Mouse (Mus musculus): Measurements from ENCODE around the gene Kdelc2. TPM values are rescaled to one million over a fixed set of nuclear protein-coding genes. Genes with fewer than 3 reads are reported as not detected.

The Kdelc2 gene
- total RNA-seq (2023; ENCODE audit: inconsistent age) = 0.42 to 4.1 TPM (median 1.6 TPM) in 4 replicates

GRCm38 (mm10) chr9:53383951-53384866, at the start of gene Kdelc2:
Kdelc2 (plus strand) TSS chr9:53384025.

GRCm38 (mm10) chr9:53402291-53402711, 18.5 kb downstream of the Kdelc2 start, which contains the start of gene 4930550C14Rik:
4930550C14Rik (plus strand) TSS chr9:53402325.

Other genes with a start within 250 kb of the Kdelc2 start
- gene Ddx10, start 136.0 kb upstream of the Kdelc2 start, total RNA-seq (2023; ENCODE audit: inconsistent age) = 32.8 to 38.9 TPM (median 37.8 TPM) in 4 replicates
- not detected in 4 replicates for gene Exph5, start 82.4 kb upstream of the Kdelc2 start, total RNA-seq (2023; ENCODE audit: inconsistent age)
- gene 4930550C14Rik, start 18.3 kb downstream of the Kdelc2 start, total RNA-seq (2023; ENCODE audit: inconsistent age) = not detected in 4 replicates
- 57.4 to 61.1 TPM (median 60.5 TPM) in 4 replicates for gene Atm, start 152.7 kb downstream of the Kdelc2 start, total RNA-seq (2023; ENCODE audit: inconsistent age)
- gene Npat, start 153.0 kb downstream of the Kdelc2 start, total RNA-seq (2023; ENCODE audit: inconsistent age) = 15.2 to 20.3 TPM (median 16.8 TPM) in 4 replicates
- gene Acat1, start 226.4 kb downstream of the Kdelc2 start, total RNA-seq (2023; ENCODE audit: inconsistent age) = 23.4 to 30.0 TPM (median 26.6 TPM) in 4 replicates